Mouse (Mus musculus) ES-CJ7 (cell line): ENCODE measurements around the gene Ptprn2.
"Not testable (repeated sequence)": the region's sequence is repeated elsewhere in the genome, so short reads cannot be mapped to it uniquely, and the experiment has no call there.

Experiments
- DNase-seq: peaks from one replicate; pipeline ENCODE4 v3.0.0; 2011; ENCODE audit warnings: low read depth, low spot score

The Ptprn2 gene

DNA sequence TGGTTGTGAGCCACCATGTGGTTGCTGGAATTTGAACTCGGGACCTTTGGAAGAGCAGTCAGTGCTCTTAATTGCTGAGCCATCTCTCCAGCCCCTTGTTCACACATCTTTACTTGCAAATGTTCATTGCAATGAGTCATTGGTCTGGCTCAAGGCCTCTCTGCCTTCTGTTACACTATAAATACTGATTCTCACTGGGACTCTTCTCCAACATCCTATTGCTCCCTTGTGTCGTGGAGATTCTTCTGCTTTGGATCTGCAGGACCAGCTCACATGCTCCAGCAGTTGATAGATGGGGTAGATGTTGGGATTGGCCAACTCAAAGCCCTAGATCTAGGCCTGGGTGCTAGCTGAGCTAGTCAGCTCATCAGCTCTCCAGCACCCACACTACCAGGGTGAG is 28.3 kb downstream of the Ptprn2 start:
- DNase-seq, result not testable (repeated sequence)

DNA sequence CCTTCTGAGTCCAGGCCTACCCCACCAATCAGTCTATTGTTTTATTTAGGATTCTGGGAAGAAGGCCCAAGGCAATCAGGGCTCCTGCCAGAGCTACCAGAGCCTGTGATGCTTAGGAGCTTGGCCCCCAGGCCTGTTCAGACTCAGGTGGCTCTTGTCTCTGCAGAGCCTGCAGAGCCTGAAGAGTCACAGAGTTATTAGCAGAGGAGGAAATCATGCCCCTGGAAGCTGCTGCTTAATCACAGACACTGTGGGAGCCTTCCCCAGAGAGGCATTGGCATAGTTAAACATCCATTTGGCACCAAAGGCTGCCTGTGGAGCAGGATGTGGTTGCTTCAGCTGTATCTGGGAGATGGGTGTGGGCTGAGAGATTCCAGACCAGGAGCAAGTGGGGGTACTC is 30.3 kb downstream of the Ptprn2 start:
- DNase-seq, result no peak

DNA sequence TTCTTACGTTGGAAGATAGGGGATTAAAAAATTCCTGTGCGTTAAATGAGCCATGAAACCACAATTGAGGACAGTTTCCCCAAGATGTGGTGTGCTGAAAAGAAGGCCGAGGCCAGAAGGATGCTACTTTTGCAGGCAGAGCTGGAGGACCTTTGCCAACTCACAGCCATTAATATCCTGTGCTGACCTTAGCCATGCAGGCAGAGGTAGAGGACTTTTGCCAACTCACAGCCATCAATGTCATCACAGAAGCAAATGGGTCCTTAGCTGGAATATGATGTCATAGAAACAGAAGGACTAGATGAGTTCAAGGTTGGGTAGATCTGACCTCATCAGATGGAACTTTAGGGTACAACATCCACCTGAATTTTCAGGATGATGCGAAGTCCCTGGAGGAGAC is 43.3 kb downstream of the Ptprn2 start:
- no peak for DNase-seq

DNA sequence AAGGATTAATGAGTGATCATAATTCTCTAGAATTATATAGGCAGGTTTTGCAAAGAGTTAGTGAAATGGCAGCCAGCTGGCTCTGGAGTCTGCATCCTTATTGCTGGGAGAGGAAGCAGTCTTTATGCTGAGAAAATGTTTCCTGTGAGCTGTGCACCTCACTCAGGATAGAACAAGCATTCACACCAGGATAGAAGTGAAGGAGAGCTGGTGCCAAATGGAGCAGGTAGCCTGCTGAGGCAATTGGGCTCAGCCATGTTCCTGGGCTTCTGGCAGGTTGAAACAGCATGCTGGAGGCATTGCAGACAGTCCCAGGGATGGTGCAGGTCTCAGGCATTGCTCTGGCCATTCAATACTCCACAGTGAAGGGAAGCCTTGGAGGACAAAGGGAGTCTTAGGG is 47.8 kb downstream of the Ptprn2 start:
- DNase-seq, result no peak

DNA sequence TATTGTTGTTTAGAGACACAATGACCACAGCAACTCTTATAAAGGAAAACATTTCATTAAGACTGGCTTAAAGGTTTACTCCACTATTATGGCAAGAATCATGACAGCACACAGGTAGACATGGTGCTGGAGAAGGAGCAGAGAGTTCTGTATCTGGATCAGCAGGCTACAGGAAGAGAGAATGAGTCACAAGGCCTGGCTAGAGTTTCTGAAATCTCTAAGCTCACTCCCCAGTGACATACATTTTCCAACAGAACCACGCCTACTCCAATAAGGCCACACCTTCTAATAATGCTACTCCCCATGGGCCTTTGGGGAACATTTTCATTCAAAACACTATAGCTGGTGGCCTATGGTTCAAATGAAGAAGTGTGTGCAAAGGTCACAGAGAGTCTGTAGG is 53.8 kb downstream of the Ptprn2 start:
- DNase-seq, result no peak

DNA sequence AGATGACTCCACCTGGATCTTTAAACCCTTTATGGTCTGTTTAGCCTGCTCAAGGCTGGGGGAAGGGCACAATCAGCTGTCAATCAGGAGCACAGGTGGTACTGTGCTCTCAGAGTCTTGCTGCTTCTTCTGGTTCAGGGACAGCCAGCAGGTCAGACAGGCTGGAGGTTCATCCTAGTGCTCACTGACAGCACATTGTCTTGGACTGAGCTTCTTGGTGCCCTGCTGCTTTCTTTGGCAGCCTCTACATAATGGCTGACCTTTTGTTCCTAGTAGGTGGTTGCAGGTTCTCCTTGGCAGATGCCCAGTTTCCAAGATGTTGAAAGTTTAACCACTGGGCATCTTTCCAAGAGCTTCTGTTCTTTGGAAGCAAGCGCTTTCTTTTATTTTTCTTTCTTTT is 55.1 kb downstream of the Ptprn2 start:
- no peak for DNase-seq

DNA sequence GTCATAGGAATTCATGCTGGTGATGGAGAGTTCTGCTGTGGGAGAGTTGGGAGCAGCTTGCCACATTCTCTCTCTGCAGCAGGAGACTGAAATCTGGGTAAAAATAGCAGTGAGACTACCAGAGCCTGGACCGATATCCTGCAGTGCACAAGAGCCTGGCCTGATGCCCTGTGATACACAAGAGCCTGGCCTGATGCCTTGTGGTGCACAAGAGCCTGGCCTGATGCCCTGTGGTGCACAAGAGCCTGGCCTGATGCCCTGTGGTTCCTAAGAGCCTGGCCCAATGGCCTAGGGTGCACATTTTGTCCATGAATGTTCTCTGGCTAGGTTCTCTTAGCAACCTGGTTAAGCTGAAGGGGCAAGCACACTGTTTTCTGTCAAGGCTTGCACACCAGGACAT is 64.5 kb downstream of the Ptprn2 start:
- DNase-seq, result no peak

DNA sequence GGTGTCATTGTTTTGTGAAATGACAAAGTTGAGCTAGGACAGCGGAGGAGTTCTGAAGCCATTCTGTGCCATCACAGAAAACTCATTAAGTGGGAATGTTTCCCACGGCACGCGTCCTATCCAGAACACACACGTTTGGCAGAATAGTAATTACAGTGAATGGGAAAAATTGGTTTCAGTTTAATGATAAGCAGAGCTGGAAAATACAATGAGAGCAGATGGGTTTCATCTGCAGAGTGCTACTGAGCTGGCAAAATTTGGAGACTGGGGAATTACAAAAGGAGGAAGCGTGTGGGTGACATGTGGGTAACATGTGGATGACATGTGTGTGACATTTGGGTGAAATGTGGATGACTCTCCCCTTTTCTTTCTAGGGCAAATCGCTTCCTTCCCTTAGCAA is 66.0 kb downstream of the Ptprn2 start:
- DNase-seq, result no peak

DNA sequence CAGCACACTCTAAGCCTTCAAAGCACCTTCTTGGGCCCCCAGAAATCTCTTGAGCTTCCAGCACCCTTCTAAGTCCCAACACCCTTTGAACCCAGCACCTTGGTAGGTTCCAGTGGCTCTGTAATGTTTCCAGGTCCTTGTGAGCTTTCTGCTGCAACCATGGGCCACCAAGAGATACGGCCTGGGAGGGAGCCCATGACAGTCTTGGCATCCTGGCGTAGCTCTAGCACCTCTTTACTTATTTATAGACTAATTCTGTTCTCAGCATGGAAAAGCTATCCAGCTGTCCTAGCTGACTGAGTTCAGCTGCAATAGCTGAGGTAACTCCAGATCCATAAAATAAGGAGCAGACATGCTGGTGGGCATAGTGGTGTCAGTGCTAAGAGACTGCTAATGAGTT is 66.8 kb downstream of the Ptprn2 start:
- no peak for DNase-seq

DNA sequence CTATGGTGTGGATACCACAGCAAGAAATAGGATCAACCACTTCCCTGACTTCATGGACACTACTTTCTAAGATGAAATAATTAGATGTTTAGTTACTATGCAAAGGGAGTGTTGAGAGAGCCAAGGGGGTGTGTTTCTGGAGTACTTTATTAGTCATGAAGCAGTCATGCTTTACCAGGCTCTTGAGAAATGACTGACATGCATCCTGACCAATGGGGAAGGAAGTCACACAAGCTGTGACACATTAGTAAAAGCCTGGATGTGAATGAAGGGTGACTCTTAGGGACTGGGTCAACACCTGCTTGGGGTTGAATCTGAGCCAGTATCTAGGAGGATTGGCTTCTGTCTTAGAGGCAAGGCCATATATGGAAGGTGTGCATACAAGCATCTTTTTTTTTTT is 67.8 kb downstream of the Ptprn2 start:
- DNase-seq, result no peak

DNA sequence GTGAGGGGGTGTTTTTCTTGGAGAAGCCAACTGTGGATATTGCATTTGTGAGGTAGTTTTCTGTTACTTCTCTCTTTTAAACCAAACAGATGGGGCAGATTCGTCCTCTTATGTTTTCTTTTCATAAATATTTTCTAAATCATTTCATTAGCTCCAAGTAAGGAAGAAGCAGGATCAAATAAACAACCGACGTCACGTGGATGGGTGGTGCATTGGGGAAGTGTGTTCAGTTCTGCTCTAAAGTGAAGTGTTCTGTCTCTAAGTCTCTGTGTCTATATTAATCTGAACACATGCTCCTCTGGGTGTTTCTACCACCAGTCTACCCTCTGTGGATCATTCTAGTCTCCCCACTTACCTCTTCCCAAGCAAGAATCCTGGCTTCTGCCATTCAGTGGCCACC is 70.4 kb downstream of the Ptprn2 start:
- no peak for DNase-seq

DNA sequence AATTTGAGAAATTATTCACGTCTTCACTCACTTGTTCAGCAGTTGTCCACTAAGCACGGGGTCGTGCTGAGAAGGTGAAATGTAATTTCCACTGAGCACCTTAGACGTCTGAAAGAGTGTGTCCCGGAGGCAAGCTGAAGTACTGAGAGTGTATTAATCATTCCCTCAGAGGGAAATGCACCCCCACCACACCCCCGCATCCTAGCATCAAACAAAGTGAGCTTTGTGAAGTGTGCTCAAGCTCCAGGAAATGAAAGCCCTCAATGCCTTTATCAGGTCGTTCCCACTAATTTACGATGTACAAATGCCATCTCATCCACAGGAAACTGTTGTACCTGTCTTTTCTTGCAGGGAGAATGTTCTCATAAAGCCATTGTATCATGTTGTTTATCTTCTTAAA is 78.9 kb downstream of the Ptprn2 start:
- no peak for DNase-seq

DNA sequence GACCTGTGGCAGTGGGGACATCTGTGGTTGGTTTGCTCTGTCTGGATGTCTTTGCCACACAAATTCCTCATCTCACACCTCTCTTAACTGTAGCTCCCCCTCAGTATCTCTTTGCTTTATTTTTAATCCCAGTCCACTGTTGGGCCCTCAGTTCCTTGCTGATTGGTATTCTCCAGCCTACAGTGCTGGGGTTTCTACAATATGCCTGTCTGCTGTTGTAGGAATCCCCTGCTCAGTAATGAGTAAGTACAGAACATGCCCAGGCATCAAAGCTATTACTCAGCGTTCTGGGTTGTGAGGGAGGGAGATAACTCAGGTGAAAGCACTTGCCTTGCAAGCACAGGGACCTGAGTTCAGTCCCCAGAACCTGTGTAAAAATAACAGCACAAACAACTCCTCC is 81.2 kb downstream of the Ptprn2 start:
- DNase-seq, result no peak

DNA sequence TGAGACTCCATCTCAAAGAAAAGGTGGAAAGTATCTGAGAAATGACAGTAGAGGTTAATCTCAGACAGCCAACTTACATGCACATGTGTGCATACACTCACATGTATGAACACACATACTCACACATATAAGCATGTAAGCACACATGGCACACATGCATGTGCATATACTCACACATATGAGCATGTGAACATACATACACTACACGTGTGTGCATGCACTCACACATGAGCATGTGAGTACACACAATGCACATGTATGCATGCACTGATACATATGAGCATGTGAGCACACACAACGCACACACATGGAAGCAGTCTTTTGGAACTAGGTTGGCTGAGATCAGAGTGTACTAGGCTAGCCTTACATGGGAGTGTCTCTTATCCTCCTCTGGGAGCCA is 81.7 kb downstream of the Ptprn2 start:
- DNase-seq, result no peak

DNA sequence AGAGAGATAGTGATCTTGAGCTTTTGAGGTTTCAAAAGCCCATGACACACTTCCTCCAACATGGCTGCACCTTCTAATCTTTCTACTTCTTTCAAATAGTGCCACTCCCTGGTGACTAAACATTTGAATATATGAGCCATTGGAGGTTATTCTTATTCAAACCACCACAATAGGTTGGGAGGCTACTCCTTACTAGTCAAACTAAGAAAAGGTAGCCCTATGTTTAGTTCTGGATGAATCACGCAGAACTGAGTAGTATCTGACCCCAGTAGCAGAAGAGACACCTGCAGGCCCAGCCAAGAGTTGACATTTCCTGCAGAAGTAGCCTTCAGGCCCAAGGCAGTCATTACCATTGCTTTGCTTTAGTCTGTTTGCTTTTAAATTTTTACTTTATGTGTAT is 84.0 kb downstream of the Ptprn2 start:
- DNase-seq, result peak; percentile 32

DNA sequence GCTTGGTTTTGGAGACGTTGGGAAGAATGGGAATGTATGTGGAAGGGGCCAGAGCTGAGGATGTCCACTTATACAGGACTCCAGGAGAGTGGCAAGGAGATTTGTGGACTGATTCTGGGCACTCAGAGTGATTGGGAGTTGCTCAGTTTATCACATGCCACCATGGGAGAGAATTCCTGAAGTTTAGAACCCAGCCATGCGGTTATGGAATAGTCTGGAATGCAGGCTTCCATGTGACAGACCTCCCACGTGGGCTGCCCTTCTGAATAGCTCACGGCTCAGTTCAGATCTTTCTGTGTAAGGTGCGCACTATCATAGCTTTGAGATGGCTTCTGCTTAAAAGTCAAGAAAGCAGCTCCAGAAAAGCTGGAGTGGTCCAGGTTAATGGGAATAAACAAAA is 88.6 kb downstream of the Ptprn2 start:
- DNase-seq, result no peak

DNA sequence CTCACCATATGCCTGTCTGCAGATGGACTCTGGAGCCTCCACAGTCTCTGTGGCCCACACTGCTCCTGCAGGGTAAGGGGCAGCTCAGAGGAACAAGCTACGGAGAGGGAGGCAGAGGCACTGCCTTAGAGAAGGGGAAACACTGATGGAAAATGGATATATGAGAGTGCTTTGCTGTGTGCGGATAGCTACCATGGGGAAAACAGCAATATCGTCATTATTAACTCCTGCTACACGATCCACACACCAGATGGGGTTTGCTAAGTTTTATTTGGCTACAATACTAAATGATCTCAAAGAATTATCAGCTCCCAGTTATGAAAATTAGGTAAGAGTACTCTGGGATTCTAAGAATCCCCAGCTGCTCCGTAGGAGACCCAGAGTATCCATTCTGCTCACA is 89.2 kb downstream of the Ptprn2 start:
- no peak for DNase-seq

DNA sequence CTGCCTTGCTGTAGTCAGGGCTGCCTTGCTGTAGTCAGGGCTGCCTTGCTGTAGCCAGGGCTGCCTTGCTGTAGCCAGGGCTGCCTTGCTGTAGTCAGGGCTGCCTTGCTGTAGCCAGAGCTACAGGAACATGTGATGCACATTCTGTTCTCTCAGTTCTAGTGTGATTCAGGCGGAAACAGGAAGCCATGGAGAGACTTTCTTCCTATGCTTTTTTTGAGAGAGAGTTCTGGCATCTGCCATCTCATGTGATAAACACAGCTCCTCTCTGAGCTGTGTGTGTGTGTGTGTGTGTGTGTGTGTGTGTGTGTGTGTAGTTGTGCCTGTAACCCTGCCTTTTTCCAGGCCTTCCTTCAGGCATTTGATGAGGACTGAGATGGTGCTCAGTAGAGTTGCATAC is 92.4 kb downstream of the Ptprn2 start:
- not testable (repeated sequence) for DNase-seq

DNA sequence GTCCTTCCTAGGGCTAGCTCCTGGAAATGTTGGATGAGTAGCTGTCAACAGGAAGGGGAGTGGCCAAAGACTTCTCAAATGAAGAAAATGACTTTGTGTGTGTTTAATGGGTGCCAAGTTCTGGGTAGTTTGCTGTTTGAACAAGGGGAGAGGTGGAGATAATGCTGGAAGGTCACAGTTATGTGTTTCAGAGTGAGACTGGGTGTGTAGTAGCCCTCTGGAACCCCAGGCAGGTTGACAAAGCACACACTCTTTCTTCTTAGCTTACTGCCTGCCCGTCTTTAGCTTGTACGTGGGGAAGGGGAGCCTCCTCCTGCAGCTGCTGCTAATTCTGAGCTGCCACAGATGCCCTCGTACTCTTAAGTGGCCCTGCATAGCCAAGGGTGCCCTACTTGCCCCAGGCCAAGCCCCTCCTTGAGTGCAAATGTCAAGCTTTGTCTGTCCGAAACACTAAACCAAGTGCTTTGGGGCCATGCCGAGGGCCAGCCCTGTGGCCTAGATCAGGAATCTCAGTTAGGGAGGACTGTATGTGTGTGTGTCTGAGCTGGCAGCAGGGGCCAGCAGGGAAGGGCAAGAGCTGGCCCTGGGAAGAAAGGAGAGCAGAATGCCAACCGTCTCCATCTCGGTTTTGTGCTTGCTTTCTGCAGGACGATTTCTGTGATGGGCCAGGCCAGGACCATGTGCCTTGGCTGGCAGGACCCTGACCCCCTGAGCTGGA is 95.5 kb downstream of the Ptprn2 start:
- no peak for DNase-seq

DNA sequence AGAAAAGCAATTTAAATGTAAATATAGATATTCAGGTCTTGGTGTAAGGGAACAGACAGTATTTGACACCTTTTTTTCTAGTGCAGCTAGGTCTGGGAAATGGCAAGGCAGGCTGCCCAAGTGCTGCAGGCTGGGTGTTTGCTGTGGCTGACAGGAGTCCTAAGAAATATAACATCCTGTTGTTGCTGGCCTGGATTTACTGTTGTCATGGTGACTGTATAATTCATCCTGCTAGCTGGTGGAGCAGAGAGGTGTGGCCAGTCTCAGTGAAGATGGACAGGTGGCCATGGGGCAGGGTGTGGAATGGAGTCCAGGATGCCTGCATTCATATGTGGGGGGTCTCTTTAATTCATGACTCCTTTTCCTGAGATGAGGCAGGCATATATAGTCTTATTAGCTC is 96.3 kb downstream of the Ptprn2 start:
- no peak for DNase-seq

DNA sequence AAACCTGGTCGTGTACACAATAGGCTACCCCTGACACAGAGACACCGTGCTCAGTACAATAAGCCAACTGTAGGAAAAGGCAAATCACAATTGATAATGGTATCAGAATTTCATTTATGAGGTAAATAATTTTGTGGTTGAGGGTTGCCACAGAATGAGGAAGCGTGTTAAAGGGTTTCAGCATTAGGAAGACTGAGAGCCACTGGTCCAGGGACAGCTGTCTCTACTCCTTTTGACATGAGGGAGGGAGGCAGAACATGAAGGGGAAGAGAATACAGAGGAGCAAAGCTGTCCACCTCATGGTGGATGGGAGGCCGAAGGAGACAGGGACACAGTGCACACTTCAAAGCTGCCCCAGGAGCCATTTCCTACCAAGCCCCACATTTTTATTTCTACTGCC is 97.3 kb downstream of the Ptprn2 start:
- no peak for DNase-seq

DNA sequence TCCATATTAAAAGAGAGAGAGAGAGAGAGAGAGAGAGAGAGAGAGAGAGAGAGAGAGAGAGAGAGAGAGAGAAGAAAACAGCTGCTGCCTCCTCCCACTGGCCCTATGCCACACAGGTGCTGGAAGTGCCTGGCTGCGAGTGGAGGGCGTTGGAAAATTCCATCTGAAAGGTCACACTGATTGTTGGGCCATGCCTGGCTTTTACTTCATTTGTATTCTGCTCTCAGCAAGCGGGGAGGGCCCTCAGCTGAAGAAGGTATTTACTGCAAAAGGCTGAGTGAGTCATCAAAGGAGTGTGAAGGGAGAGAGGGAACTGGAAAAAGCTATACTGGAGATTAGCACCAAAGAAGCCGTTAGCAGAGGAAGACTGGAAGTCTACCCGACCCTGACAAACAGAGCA is 99.5 kb downstream of the Ptprn2 start:
- DNase-seq, result peak; percentile 14

DNA sequence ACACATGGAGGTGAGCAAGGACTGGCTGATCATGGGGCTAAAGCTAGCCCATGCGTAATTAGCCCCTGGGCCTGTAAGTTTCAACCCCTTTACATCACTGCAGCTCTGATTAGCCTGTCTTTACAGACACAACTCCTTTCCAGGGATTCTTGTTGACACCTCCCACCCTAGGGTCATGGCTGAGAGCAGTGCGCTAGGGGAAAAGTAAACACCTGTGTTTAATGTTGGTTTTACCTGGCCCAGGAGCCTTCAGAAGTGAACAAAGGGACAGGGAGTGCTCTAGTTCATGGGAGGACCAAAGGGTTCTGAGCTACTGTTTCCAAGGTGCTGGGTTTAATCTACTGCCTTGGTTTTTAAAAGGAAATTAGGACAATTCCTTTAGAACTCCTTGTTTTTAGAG is 100.6 kb downstream of the Ptprn2 start:
- no peak for DNase-seq

DNA sequence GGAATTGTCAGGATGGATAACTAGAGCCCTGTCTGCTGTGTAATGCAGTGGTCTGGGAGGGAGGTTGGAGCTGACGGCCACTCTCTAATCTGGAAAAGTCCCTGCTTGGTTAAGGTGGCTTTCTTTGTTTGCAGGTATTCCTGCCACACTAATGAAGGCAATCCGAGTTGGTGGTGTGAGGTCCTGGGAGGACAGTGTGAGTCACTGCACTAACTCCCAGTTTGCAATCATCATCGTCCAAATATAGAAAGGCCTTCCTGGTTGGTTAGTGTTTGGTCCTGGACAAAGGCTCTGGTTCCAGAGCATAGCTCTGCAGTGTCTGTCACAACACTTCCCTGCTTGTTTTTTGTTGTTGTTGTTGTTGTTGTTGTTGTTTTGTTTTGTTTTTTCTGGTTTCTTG is 102.0 kb downstream of the Ptprn2 start:
- DNase-seq, result no peak
